Mouse (Mus musculus): Measurements from ENCODE around the gene Lamb1.

The Lamb1 gene

GRCm38 (mm10) chr12:31252259-31252658 is 12.8 kb upstream of the Lamb1 start:
- in situ Hi-C loops (cut with MboI; ENCODE audit: low sequenced_read_pairs): no loop called here

- in situ Hi-C loops (cut with MboI; ENCODE audit: low sequenced_read_pairs): no loop called here
These were observed 10.1 kb upstream of the Lamb1 start for GRCm38 (mm10) chr12:31254978-31255377.

- in situ Hi-C loops (cut with MboI; ENCODE audit: low sequenced_read_pairs): no loop called here
These were observed 8.7 kb upstream of the Lamb1 start for GRCm38 (mm10) chr12:31256121-31256903.

GRCm38 (mm10) chr12:31261882-31262281 is 3.2 kb upstream of the Lamb1 start:
- in situ Hi-C loops (cut with MboI; ENCODE audit: low sequenced_read_pairs): no loop called here

- in situ Hi-C loops (cut with MboI; ENCODE audit: low sequenced_read_pairs): no loop called here
These were observed 1.1 kb upstream of the Lamb1 start for GRCm38 (mm10) chr12:31263921-31264320.

- in situ Hi-C loops (cut with MboI; ENCODE audit: low sequenced_read_pairs): no loop called here
These were observed 843 bp downstream of the Lamb1 start for GRCm38 (mm10) chr12:31265722-31266431.

- in situ Hi-C loops (cut with MboI; ENCODE audit: low sequenced_read_pairs): no loop called here
These were observed 1.7 kb downstream of the Lamb1 start for GRCm38 (mm10) chr12:31266686-31267085.

GRCm38 (mm10) chr12:31267363-31267762 is 2.3 kb downstream of the Lamb1 start:
- in situ Hi-C loops (cut with MboI; ENCODE audit: low sequenced_read_pairs): no loop called here

GRCm38 (mm10) chr12:31268315-31268714 is 3.3 kb downstream of the Lamb1 start:
- in situ Hi-C loops (cut with MboI; ENCODE audit: low sequenced_read_pairs): no loop called here

- in situ Hi-C loops (cut with MboI; ENCODE audit: low sequenced_read_pairs): no loop called here
These were observed 4.1 kb downstream of the Lamb1 start for GRCm38 (mm10) chr12:31269020-31269597.

- in situ Hi-C loops (cut with MboI; ENCODE audit: low sequenced_read_pairs): no loop called here
These were observed 5.3 kb downstream of the Lamb1 start for GRCm38 (mm10) chr12:31270361-31270760.

GRCm38 (mm10) chr12:31270776-31271175 is 5.7 kb downstream of the Lamb1 start:
- in situ Hi-C loops (cut with MboI; ENCODE audit: low sequenced_read_pairs): no loop called here

- in situ Hi-C loops (cut with MboI; ENCODE audit: low sequenced_read_pairs): no loop called here
These were observed 6.5 kb downstream of the Lamb1 start for GRCm38 (mm10) chr12:31271361-31272011.

- in situ Hi-C loops (cut with MboI; ENCODE audit: low sequenced_read_pairs): no loop called here
These were observed 7.1 kb downstream of the Lamb1 start for GRCm38 (mm10) chr12:31272012-31272735.

- in situ Hi-C loops (cut with MboI; ENCODE audit: low sequenced_read_pairs): no loop called here
These were observed 7.8 kb downstream of the Lamb1 start for GRCm38 (mm10) chr12:31272846-31273245.

GRCm38 (mm10) chr12:31273646-31274045 is 8.6 kb downstream of the Lamb1 start:
- in situ Hi-C loops (cut with MboI; ENCODE audit: low sequenced_read_pairs): no loop called here

- in situ Hi-C loops (cut with MboI; ENCODE audit: low sequenced_read_pairs): no loop called here
These were observed 10.4 kb downstream of the Lamb1 start for GRCm38 (mm10) chr12:31275411-31275810.

GRCm38 (mm10) chr12:31278270-31278669 is 13.2 kb downstream of the Lamb1 start:
- in situ Hi-C loops (cut with MboI; ENCODE audit: low sequenced_read_pairs): no loop called here

GRCm38 (mm10) chr12:31280318-31280717 is 15.3 kb downstream of the Lamb1 start:
- in situ Hi-C loops (cut with MboI; ENCODE audit: low sequenced_read_pairs): no loop called here

- in situ Hi-C loops (cut with MboI; ENCODE audit: low sequenced_read_pairs): no loop called here
These were observed 16.1 kb downstream of the Lamb1 start for GRCm38 (mm10) chr12:31281100-31281591.

- in situ Hi-C loops (cut with MboI; ENCODE audit: low sequenced_read_pairs): no loop called here
These were observed 17.2 kb downstream of the Lamb1 start for GRCm38 (mm10) chr12:31282241-31282640.

Data from CH12F3 (cell line).